Mouse (Mus musculus) liver, embryonic 16.5 days (tissue): ENCODE measurements around the gene Hdac4. TPM values are rescaled to one million over a fixed set of nuclear protein-coding genes. Genes with fewer than 3 reads are reported as not detected.

Experiments used
- ATAC-seq: fragments of 200-750 bp; cut with Nextera tagmentation; 2 replicates; pipeline ENCODE4 v1.8.0; 2017; ENCODE audit warnings: low read depth, mild to moderate bottlenecking, moderate number of reproducible peaks, moderate library complexity
- H3K27ac ChIP-seq: fragments of 300-500 bp; sonication (generic); 2 replicates; pipeline ENCODE4 v1.5.1; 2014; ENCODE audit warnings: mild to moderate bottlenecking, low read length
- H3K27me3 ChIP-seq: fragments of 300-500 bp; sonication (generic); 2 replicates; pipeline ENCODE4 v1.6.1; 2014; ENCODE audit warnings: low read depth, low read length, mixed read lengths; ENCODE audit not compliant: control insufficient read depth, insufficient read depth
- H3K36me3 ChIP-seq: fragments of 300-500 bp; sonication (generic); 2 replicates; pipeline ENCODE4 v1.6.1; 2014; ENCODE audit warnings: mild to moderate bottlenecking; ENCODE audit not compliant: control insufficient read depth, insufficient read depth
- H3K4me1 ChIP-seq: fragments of 300-500 bp; sonication (generic); 2 replicates; pipeline ENCODE4 v1.6.1; 2014; ENCODE audit warnings: low read depth, low read length, mixed read lengths; ENCODE audit not compliant: control insufficient read depth
- H3K4me2 ChIP-seq: fragments of 300-500 bp; sonication (generic); 2 replicates; pipeline ENCODE4 v1.6.1; 2014; ENCODE audit warnings: low read depth, low read length, mixed read lengths
- H3K4me3 ChIP-seq: fragments of 300-500 bp; sonication (generic); 2 replicates; pipeline ENCODE4 v1.5.1; 2014; ENCODE audit warnings: low read depth, mild to moderate bottlenecking, low read length
- H3K9ac ChIP-seq: fragments of 300-500 bp; sonication (generic); 2 replicates; pipeline ENCODE4 v1.6.1; 2014; ENCODE audit warnings: low read depth, low read length
- H3K9me3 ChIP-seq: fragments of 300-500 bp; sonication (generic); replicated peaks from 2 replicates; pipeline ENCODE4 v1.6.1; 2016; ENCODE audit warnings: low read length; ENCODE audit not compliant: control insufficient read depth
- WGBS: fragments of 180-500 bp; shearing (Covaris S2); extraction: QIAGEN DNeasy Blood & Tissue Kit; methylation state at CpG from one replicate; pipeline ENCODE4 v1.1.7; 2014; ENCODE audit not compliant: insufficient replicate concordance; 5-methylcytosine and 5-hydroxymethylcytosine counted together
- polyA plus RNA-seq: library from polyadenylated mRNA; unstranded; fragments of >200 nt; fragmentation: Nextera tagmentation; extraction: Ambion mirVana; gene quantifications from 2 replicates; pipeline ENCODE4 v1.2.1, GENCODE M21; 2015

The Hdac4 gene
- polyA plus RNA-seq, 1 experiment from 2014 or later: 3.3 TPM

GRCm38 (mm10) chr1:92215131-92215638 is 19.7 kb upstream of the Hdac4 start:
- Histone ChIP-seq H3K27me3 (no peaks in the 10 kb centered on the region), H3K9me3 (no peaks in the 10 kb centered on the region), H3K4me2 (no peak overlapping the region), H3K36me3 (no peaks in the 10 kb centered on the region), H3K4me1 (no peaks in the 10 kb centered on the region), H3K4me3 (no peak overlapping the region), H3K27ac (no peak overlapping the region), H3K9ac (no peak overlapping the region)
- no peak for ATAC-seq
- WGBS: 72% methylated on average over 8 of the region's 8 CpGs

GRCm38 (mm10) chr1:92212003-92212750 is 16.7 kb upstream of the Hdac4 start:
- H3K27ac ChIP-seq: no peak overlapping the region
- H3K36me3 ChIP-seq: no peaks in the 10 kb centered on the region
- H3K4me3 ChIP-seq: no peak overlapping the region
- H3K4me1 ChIP-seq: no peaks in the 10 kb centered on the region
- no peaks in the 10 kb centered on the region for H3K9me3 ChIP-seq
- WGBS: 49% methylated on average over 13 of the region's 13 CpGs
- H3K4me2 ChIP-seq: no peak overlapping the region
- H3K27me3 ChIP-seq: no peaks in the 10 kb centered on the region
- H3K9ac ChIP-seq: no peak overlapping the region
- ATAC-seq: no peak

- Histone ChIP-seq H3K4me1 (no peaks in the 10 kb centered on the region), H3K4me3 (no peak overlapping the region), H3K9ac (no peak overlapping the region), H3K4me2 (no peak overlapping the region), H3K36me3 (no peaks in the 10 kb centered on the region), H3K9me3 (no peaks in the 10 kb centered on the region), H3K27ac (no peak overlapping the region), H3K27me3 (no peaks in the 10 kb centered on the region)
- 67% methylated on average over 17 of the region's 17 CpGs for WGBS
- no peak for ATAC-seq
These were observed 7.3 kb upstream of the Hdac4 start for GRCm38 (mm10) chr1:92202639-92203352.

GRCm38 (mm10) chr1:92190463-92190862 is 5.0 kb downstream of the Hdac4 start:
- Histone ChIP-seq H3K4me2 (no peak overlapping the region), H3K27me3 (no peaks in the 10 kb centered on the region), H3K9ac (no peak overlapping the region), H3K4me3 (no peak overlapping the region), H3K36me3 (no peaks in the 10 kb centered on the region), H3K9me3 (no peaks in the 10 kb centered on the region), H3K27ac (no peak overlapping the region), H3K4me1 (no peaks in the 10 kb centered on the region)
- no peak for ATAC-seq
- WGBS: 52% methylated on average over 3 of the region's 3 CpGs

GRCm38 (mm10) chr1:92187137-92187536 is 8.4 kb downstream of the Hdac4 start:
- Histone ChIP-seq H3K4me1 (no peaks in the 10 kb centered on the region), H3K36me3 (no peaks in the 10 kb centered on the region), H3K27ac (no peak overlapping the region), H3K9me3 (no peaks in the 10 kb centered on the region), H3K27me3 (no peaks in the 10 kb centered on the region), H3K4me3 (no peak overlapping the region), H3K4me2 (no peak overlapping the region), H3K9ac (no peak overlapping the region)
- WGBS: 85% methylated on average over 3 of the region's 3 CpGs
- no peak for ATAC-seq

GRCm38 (mm10) chr1:92184600-92184999 is 10.9 kb downstream of the Hdac4 start:
- Histone ChIP-seq H3K9ac (no peak overlapping the region), H3K4me2 (no peak overlapping the region), H3K9me3 (no peaks in the 10 kb centered on the region), H3K4me3 (no peak overlapping the region), H3K36me3 (no peaks in the 10 kb centered on the region), H3K27me3 (no peaks in the 10 kb centered on the region), H3K27ac (no peak overlapping the region), H3K4me1 (peaks cover 5% of the 10 kb centered on the region; the same call in 1 of the 2 replicates)
- 46% methylated on average over 1 of the region's 1 CpGs for WGBS
- no peak for ATAC-seq

- Histone ChIP-seq H3K9me3 (no peaks in the 10 kb centered on the region), H3K27ac (no peak overlapping the region), H3K27me3 (no peaks in the 10 kb centered on the region), H3K36me3 (no peaks in the 10 kb centered on the region), H3K9ac (no peak overlapping the region), H3K4me1 (peaks cover 9% of the 10 kb centered on the region), H3K4me2 (no peak overlapping the region), H3K4me3 (no peak overlapping the region)
- WGBS: 60% methylated on average over 5 of the region's 5 CpGs
- ATAC-seq: no peak
These were observed 12.3 kb downstream of the Hdac4 start for GRCm38 (mm10) chr1:92183101-92183790.

- no peak for ATAC-seq
- Histone ChIP-seq H3K36me3 (no peaks in the 10 kb centered on the region), H3K4me1 (peaks cover 9% of the 10 kb centered on the region), H3K27me3 (no peaks in the 10 kb centered on the region), H3K9me3 (no peaks in the 10 kb centered on the region), H3K27ac (no peak overlapping the region), H3K4me3 (no peak overlapping the region), H3K4me2 (no peak overlapping the region), H3K9ac (no peak overlapping the region)
- 81% methylated on average over 2 of the region's 2 CpGs for WGBS
These were observed 13.5 kb downstream of the Hdac4 start for GRCm38 (mm10) chr1:92181970-92182369.
